Mouse (Mus musculus): ENCODE results near the gene Ecel1.

- TF ChIP-seq CTCF (IDR thresholded peaks at IDR 0.05; ENCODE audit: low read depth, low read length) (no peak), POLR2A (IDR thresholded peaks at IDR 0.05; ENCODE audit: extremely low read depth, insufficient read depth, low read length) (no peak)
These were observed 24.6 kb upstream of the Ecel1 start for GRCm38 (mm10) chr1:87180896-87181295.

Measured in liver, adult 2 months (tissue).